Mouse (Mus musculus): ENCODE results near the gene Palm3.
A peak's percentile ranks its signal among the peaks of the same experiment; 100 is the strongest.

Gene Palm3

DNA sequence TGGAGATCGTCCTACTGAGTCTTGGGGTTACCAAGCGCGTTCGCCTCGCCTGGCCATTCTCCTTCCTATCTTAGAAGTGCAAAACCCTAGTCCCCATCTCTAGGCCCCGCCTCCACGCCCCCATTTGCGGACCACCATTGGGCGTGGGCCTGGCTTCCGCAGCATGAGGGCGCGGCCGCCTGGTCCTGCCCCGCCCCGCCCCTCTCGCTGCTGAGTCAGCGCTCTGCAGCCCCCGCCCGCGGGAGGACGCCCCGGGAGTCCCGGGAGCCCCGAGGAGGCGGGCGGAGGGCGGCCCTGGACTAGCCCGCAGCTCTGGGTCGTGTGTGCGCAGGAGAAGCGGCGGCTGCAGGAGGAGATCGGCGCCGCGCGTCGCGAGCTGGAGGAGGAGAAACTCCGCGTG, 4.6 kb downstream of the Palm3 start:
- DNase-seq: no peak

- peak in 1 of 2 experiments; percentile 43 for DNase-seq
Observed at GRCm38 (mm10) chr8:84027449-84027848, 6.2 kb downstream of the Palm3 start.

- no peak for DNase-seq
Observed at GRCm38 (mm10) chr8:84029272-84029671, 8.0 kb downstream of the Palm3 start.

DNA sequence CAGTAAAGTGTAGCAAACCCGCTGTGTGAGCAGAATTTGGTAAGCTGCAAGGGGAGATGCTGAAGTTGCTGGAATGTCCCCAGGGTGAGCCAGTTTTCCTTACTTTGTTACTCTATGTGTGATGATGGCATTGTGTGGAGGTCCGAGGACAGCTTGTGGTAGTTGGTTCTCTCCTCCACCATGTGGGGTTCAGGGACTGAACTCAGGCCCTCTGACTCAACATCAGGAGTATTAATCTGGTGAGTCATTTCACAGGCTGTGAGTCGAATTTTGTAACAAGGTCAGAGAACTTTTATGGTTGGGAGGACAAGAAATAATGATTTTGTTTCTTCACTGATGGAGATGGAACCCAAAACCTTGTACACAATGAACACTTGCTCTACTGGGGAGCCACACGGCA, 11.5 kb downstream of the Palm3 start:
- no peak for DNase-seq

DNA sequence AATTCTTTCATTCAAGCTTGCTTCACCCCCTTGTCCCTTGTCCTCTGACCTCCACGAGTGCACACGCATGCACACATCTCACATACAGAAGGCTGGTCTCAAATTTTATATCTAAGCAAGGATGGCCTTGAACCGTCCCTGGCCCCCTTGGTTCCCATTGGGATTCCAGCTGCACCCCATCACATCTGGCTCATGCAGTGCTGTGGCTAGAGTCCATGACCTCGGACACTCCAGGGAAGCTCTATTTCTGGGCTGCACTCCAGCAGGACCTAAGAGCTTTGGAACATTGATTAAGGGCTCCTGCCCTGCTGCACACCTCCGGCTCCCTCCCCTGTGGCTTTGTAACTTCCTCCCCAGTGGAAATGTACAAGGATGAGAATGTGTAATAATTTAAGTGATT, 16.7 kb downstream of the Palm3 start:
- DNase-seq: no peak

DNA sequence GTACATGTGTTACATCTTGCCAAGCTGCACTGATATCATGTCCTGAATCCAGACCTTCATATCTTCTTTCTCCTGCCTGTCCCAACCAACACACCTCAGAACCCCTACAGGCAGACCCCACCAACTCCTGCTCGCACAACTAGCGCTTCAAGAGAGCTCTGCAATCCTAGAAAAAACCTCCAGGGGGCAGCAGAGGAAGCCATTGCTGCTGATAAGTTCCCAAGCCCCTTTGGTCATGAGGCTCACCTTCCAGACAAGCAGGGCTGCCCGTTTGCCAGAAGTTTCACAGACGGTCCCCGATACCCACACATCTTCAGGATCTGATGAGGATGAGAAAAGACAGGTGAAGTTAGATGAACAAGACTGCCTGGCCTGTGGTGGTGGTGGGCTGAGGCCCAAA, 17.8 kb downstream of the Palm3 start:
- DNase-seq: peak; percentile 56 to 77

GRCm38 (mm10) chr8:84042066-84042947, 21.0 kb downstream of the Palm3 start, which contains the start of gene Il27ra:
TSS of gene Il27ra (minus strand) at chr8:84042589.
- DNase-seq: peak; percentile 72 to 75

GRCm38 (mm10) chr8:84042948-84043342, 21.7 kb downstream of the Palm3 start:
- DNase-seq: no peak

GRCm38 (mm10) chr8:84044103-84044502, 22.8 kb downstream of the Palm3 start:
- no peak for DNase-seq

DNA sequence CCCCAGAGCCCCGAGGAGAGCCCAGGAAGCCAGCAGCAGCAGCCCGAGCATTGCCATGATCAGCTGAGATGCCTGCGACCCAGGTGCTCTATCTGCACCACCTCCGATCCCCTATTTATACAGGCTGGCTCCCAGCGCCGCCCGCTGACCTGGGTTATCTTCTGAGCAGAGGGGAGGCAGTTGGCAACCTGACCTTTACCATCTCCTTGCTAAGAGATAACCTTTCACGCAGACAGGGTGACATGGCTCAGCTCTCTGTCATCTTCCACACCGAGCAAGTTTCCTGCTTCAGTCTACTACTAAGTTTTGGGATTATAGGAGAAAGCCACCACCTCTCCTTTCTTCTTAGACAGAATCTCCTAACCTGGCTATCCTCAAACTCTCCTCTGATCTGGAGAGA, 23.6 kb downstream of the Palm3 start, which contains the start of gene Rln3:
Gene Rln3, minus strand, starts transcription at position 101 of the 400 bp plus-strand sequence.
- no peak for DNase-seq

DNA sequence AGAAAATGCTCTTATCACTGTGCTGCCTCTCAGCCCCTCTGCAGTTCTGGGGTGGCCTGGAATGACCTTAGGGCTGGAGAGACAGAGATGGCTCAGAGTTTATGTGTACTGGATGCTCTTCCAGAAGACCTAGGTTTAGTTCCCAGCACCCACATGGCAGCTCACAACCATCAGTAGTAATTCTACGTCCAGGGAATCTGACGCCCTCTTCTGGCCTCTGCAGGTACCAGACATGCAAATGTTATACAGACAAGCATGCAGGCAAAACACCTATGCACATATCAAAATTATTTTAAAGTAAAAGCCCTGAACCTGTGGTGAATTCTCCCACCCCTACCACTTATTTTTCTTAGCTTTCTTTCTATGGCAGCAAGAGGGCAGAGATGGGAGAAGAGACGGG, 25.2 kb downstream of the Palm3 start:
- no peak for DNase-seq

- DNase-seq: no peak
Observed at GRCm38 (mm10) chr8:84048171-84048570, 26.9 kb downstream of the Palm3 start.

GRCm38 (mm10) chr8:84052746-84053145, 31.5 kb downstream of the Palm3 start:
- DNase-seq: no peak

- no peak for DNase-seq
Observed at GRCm38 (mm10) chr8:84053229-84053628, 32.0 kb downstream of the Palm3 start.

GRCm38 (mm10) chr8:84057827-84058226, 36.6 kb downstream of the Palm3 start:
- DNase-seq: no peak

GRCm38 (mm10) chr8:84059226-84059625, 38.0 kb downstream of the Palm3 start:
- DNase-seq: no peak

DNA sequence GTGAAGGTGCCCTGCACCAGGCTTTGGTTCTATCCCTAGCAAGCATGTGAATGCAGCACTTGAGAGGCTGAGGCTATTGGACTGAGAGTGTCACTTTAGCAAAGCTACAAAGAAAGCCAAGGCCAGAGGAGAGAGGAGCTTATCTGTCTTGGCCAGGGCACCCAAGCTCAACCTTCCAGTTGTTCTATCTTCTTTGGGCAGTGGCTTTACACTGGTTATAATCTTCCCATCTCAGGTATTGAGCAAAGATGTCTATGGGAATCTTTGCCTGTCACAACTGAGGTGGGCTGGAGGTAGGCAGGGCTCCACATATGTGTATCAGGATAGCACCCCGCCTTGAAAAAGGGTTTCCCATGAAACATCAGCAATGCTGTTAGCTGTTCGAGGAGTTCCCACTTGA, 39.0 kb downstream of the Palm3 start:
- DNase-seq: no peak

DNA sequence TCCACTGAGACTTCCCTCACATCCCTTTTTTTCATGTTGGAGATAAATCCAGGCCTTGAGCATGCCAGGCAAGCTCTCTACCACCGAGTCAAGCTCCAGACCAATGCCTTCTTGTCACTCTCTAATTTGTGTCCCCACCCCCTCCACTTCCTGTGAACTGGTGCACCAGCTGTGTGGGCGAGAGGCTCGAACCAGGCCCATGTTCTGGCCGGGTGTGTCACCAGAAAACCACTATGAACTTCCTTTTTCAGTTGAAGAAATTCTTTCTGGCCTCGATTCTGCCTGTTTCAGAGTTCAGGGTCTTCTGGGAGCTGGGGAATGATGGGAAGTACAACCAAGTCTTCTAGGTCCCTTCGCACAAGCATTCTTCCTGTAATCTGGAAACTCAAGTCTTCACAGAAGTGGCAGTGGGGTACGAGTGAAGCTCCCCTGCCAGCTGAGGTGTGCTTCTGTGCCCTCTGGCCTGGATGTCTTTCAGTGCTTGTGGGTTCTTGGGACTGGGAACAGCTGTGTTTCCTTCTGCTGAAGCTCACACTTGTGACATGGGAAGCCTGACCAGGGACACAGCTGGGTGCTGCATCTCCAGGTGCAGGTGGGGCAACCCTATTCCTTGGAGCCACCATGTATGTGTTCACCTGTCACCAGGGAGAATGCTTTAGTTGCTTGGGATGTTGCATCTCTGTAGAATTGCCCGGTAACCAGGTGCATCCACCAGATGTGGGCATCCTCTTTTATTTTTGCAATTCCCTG, 42.8 kb downstream of the Palm3 start:
- peak; percentile 61 to 69 for DNase-seq

GRCm38 (mm10) chr8:84065037-84065436, 43.8 kb downstream of the Palm3 start, which contains the start of gene Gm10643:
TSS of gene Gm10643 (minus strand) at chr8:84065137.
- DNase-seq: no peak

DNA sequence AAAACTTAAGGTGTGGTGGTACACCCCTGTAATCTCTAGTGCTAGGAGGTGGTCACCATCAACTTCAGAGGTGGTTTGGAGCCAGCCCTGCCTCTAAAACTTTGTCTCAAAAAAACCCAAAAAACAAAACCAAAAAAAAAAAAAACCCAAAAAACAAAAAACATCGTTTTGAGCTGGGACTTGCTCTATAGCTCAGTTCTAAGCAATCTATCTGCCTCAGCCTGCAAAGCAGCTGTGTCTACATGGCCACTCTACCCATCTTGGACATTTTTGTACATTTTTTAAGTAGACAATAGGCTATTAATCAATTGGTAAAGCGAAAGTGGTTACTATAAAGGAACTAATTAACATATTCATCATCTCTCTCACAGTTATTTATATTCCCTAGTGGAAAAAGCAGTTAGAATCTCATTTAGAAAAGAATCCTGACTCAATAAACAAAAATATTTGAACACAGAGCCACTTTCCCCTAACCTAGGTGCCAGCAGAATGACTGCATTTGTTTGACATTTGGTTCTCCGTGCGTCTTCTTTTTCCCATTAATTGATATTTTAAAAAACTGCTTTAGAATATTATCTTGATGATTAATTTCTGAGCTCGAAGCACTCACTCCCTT, 44.3 kb downstream of the Palm3 start:
- DNase-seq: no peak

GRCm38 (mm10) chr8:84066291-84066930, 45.1 kb downstream of the Palm3 start, which contains the start of gene Rfx1:
TSS of gene Rfx1 (plus strand) at chr8:84066834.
- peak; percentile 95 to 97 for DNase-seq

GRCm38 (mm10) chr8:84067047-84067573, 45.8 kb downstream of the Palm3 start:
- peak; percentile 96 to 99 for DNase-seq
